Mouse (Mus musculus): Measurements from ENCODE around the gene Vegfa. TPM values are rescaled to one million over a fixed set of nuclear protein-coding genes. Genes with fewer than 3 reads are reported as not detected.

Gene Vegfa
- total and polyA plus RNA-seq, 3 experiments = 15.3 to 50.0 (median 17.2) TPM

DNA sequence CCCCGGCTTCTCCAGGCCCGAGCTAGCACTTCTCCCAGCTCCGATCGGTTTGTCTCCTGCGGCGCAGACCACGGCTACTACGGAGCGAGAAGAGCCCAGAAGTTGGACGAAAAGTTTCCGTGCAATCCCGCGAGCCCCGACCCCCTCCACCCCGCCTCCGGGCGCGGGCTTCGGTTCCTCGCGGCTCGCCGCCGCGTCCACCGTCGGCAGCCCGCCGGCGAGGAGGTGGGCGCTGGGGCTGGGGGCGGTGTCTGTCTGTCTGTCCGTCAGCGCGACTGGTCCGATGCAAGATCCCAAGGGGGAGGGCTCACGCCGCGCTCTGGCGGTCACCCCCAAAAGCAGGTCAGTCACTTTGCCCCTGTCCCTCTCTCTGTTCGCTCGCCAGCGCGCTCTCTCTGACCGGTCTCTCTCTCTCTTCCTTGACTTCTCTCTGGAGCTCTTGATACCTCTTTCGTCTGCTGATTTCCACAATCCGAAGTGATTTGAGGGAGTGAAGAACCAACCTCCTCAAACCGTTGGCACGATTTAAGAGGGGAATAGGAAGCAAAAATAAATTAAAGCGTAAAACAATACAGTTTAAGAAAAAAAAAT, 453 bp downstream of the Vegfa start:
- peak; percentile 43 for DNase-seq (ENCODE audit: extremely low read depth)
- H3K27ac ChIP-seq (ENCODE audit: insufficient read depth, low read depth) = no peak overlapping the region
- no peaks in the 10 kb centered on the region for H3K9me3 ChIP-seq (replicated peaks; ENCODE audit: low read length)
- peaks cover 0 to 14% of the 10 kb centered on the region in 2 experiments for H3K36me3 ChIP-seq (replicated peaks in 1 of 2; ENCODE audit: control insufficient read depth in 1 of 2, insufficient read depth in 1 of 2, low read length in 1 of 2)
- in situ Hi-C loops (cut with MboI; ENCODE audit: low pct_ligation_motif_present, low pct_unique_long_range_greater_than_20kb, low sequenced_read_pairs) (loop anchor here (5.0 to 10.0 kb wide), 3 partner anchors 103 to 294 kb away; no protein-coding TSS in a partner anchor), dilution Hi-C loops (cut with MboI; ENCODE audit: extremely low pct_ligation_motif_present, extremely low pct_unique_long_range_greater_than_20kb, low sequenced_read_pairs) (no loop called here)
- H3K4me2 ChIP-seq (ENCODE audit: insufficient read depth, low read depth, poor library complexity, severe bottlenecking) = peak overlapping the region; percentile 99
- peaks cover 12% of the 10 kb centered on the region for H3K27me3 ChIP-seq (replicated peaks)
- H3K4me1 ChIP-seq (ENCODE audit: control insufficient read depth in 1 of 2, insufficient read depth in 2 of 2) = peaks cover 13 to 65% of the 10 kb centered on the region in 2 experiments
- peaks cover 30% of the 10 kb centered on the region for H3K79me2 ChIP-seq (replicated peaks; ENCODE audit: control insufficient read depth, extremely low read depth, insufficient read depth, poor library complexity, severe bottlenecking)
- H3K4me3 ChIP-seq (replicated peaks in 1 of 3; ENCODE audit: low read depth in 2 of 3, low read length in 2 of 3, poor library complexity in 1 of 3) = peak overlapping the region; percentile 92 to 97 (median 96)
- H3K9ac ChIP-seq (ENCODE audit: insufficient read depth, low read depth) = peak overlapping the region; percentile 100
- 0 out of 2 replicates have a peak, but pooled peaks have one; percentile 12 for TF ChIP-seq BHLHE40 (IDR thresholded peaks at IDR 0.05; ENCODE audit: low read depth, low read length)
- no peak for TF ChIP-seq NRF1 (IDR thresholded peaks at IDR 0.05; ENCODE audit: low read depth, low read length)

DNA sequence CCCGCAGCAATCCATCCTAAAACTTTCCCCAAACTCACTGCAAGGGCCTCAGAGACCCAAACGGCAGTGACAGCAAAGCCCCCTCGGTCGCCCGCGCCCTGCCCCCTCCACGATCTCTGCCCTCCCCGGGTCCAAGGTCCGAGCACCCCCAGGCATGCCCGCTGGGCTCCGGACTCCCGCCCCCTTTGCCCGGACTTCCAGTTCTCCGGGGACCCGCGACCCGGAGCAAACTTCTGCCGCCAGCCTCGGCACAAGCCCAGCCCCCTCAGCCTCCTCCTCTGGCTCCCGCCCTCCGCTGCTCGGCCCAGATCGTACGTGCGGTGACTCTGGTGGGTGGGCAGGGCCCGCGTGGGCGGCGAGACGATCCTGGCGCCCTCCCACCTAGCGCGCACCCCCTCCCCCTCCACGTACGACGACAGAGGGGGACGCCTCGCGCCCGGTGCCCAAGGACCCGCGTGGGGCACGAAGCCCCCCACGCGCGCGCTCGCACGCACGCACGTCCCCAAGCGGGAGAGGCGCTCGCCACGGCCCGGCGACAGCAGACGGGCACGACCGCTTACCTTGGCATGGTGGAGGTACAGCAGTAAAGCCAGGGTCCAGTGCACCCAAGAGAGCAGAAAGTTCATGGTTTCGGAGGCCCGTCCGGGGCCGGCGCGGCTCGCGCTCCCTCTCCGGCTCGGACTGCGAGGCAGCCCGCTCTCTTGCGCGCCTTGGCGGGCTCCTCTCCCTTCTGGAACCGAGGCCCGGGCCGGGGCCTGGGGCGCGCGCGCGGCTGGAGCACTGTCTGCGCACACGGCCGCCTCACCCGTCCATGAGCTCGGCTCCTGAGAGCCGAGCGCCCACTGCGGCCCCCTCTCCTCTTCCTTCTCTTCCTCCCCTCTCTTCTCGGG, 1.2 kb downstream of the Vegfa start:
- H3K9me3 ChIP-seq (replicated peaks; ENCODE audit: low read length) = no peaks in the 10 kb centered on the region
- TF ChIP-seq ZC3H11A (IDR thresholded peaks at IDR 0.05; ENCODE audit: low read depth, low read length) (no peak), POLR2AphosphoS2 (IDR thresholded peaks at IDR 0.05; ENCODE audit: low read depth, low read length) (no peak), UBTF (IDR thresholded peaks at IDR 0.05; ENCODE audit: low read depth, low read length) (peak; percentile 96; the same call in 1 of the 2 replicates), POLR2A (IDR thresholded peaks at IDR 0.05; ENCODE audit: low read depth, low read length) (peak; percentile 52; the same call in 1 of the 2 replicates), ZMIZ1 (IDR thresholded peaks at IDR 0.05; ENCODE audit: low read depth, low read length) (0 out of 2 replicates have a peak, but pooled peaks have one; percentile 41), SMC3 (IDR thresholded peaks at IDR 0.05; ENCODE audit: low read depth, low read length) (no peak), MYC (IDR thresholded peaks at IDR 0.05; ENCODE audit: low read depth, low read length) (no peak), MAFK (IDR thresholded peaks at IDR 0.05; ENCODE audit: insufficient replicate concordance, low read length) (no peak), CHD1 (IDR thresholded peaks at IDR 0.05; ENCODE audit: low read depth, low read length) (peak; percentile 49; the same call in 1 of the 2 replicates), CHD2 (IDR thresholded peaks at IDR 0.05; ENCODE audit: low read length) (no peak; the same call in 1 of the 2 replicates), ELF1 (IDR thresholded peaks at IDR 0.05; ENCODE audit: low read depth, low read length) (no peak), BHLHE40 (IDR thresholded peaks at IDR 0.05; ENCODE audit: low read depth, low read length) (0 out of 2 replicates have a peak, but pooled peaks have one; percentile 27)
- dilution Hi-C loops (cut with MboI; ENCODE audit: extremely low pct_ligation_motif_present, extremely low pct_unique_long_range_greater_than_20kb, low sequenced_read_pairs) (no loop called here), in situ Hi-C loops (cut with MboI; ENCODE audit: low pct_ligation_motif_present, low pct_unique_long_range_greater_than_20kb, low sequenced_read_pairs) (loop anchor here (5.0 to 10.0 kb wide), 3 partner anchors 104 to 294 kb away; no protein-coding TSS in a partner anchor)
- H3K4me2 ChIP-seq (ENCODE audit: insufficient read depth, low read depth, poor library complexity, severe bottlenecking) = peak overlapping the region; percentile 99
- peaks cover 8 to 65% of the 10 kb centered on the region in 2 experiments for H3K4me1 ChIP-seq (ENCODE audit: control insufficient read depth in 1 of 2, insufficient read depth in 2 of 2)
- H3K4me3 ChIP-seq (replicated peaks in 1 of 3; ENCODE audit: low read depth in 2 of 3, low read length in 2 of 3, poor library complexity in 1 of 3) = peak overlapping the region; percentile 92 to 97 (median 96)
- peaks cover 30% of the 10 kb centered on the region for H3K79me2 ChIP-seq (replicated peaks; ENCODE audit: control insufficient read depth, extremely low read depth, insufficient read depth, poor library complexity, severe bottlenecking)
- H3K27me3 ChIP-seq (replicated peaks) = peaks cover 12% of the 10 kb centered on the region
- DNase-seq (ENCODE audit: extremely low read depth) = peak; percentile 45
- peak overlapping the region; percentile 100 for H3K9ac ChIP-seq (ENCODE audit: insufficient read depth, low read depth)
- H3K27ac ChIP-seq (ENCODE audit: insufficient read depth, low read depth) = peak overlapping the region; percentile 37
- H3K36me3 ChIP-seq (replicated peaks in 1 of 2; ENCODE audit: control insufficient read depth in 1 of 2, insufficient read depth in 1 of 2, low read length in 1 of 2) = peaks cover 5 to 21% of the 10 kb centered on the region in 2 experiments
